Mouse (Mus musculus): Measurements from ENCODE around the gene Msi2.

GRCm38 (mm10) chr11:88717016-88717643 lies 1.2 kb downstream of the Msi2 start:
- TF ChIP-seq CTCF (IDR thresholded peaks at IDR 0.05; ENCODE audit: extremely low read depth, insufficient read depth, insufficient read length, insufficient replicate concordance) (no peak), POLR2A (IDR thresholded peaks at IDR 0.05; ENCODE audit: low read depth, low read length) (no peak)
